Mouse (Mus musculus) lung, adult 18-20 months (tissue): ENCODE measurements at regions not wholly inside any gene's neighbourhood (a gene's known extent, or its start where the extent isn't known, plus 50 kb on each side); places are given as distances from the start of the nearest gene placed in this dataset.

ENCODE experiments used
- DNase-seq, 2 experiments: peaks; one replicate each; pipeline ENCODE4 v3.0.0; 2022; ENCODE audit warnings: mixed read lengths in 2 of 2

DNA sequence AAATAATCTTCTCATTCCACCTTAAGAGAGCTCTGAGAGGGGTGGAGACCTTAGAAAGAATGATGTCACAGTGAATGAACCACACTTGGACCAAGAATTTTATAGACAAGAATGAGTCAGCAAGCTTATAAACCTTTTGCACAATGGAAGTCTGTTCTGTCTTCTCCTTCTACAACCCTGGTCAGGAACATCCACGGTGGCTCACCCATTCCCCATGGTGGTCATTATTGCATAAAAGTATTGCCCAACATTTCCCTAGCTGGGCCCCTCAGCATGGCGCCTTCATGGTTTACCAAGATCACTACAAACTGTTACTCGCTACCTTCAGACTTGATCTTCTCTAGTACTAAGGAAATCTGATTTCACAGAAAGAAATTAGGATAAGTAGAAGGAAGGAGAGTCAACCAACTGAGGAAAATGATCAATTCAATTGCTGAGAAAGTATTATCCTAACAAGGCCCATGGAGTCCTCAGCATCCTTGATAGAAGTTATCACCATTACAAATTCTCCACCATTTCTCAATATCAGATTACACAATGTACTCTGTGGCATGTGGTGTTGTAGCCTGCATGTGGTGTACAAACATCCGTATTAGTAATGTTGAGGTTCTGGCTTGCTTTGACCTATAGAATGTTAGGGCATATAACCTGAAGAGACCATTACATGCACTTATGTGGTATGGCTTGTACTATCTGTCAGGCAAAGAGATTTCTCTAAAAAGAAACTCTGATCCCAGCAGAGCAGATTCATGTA is 165.1 kb upstream of the Serpine2 start:
- no peak for DNase-seq

DNA sequence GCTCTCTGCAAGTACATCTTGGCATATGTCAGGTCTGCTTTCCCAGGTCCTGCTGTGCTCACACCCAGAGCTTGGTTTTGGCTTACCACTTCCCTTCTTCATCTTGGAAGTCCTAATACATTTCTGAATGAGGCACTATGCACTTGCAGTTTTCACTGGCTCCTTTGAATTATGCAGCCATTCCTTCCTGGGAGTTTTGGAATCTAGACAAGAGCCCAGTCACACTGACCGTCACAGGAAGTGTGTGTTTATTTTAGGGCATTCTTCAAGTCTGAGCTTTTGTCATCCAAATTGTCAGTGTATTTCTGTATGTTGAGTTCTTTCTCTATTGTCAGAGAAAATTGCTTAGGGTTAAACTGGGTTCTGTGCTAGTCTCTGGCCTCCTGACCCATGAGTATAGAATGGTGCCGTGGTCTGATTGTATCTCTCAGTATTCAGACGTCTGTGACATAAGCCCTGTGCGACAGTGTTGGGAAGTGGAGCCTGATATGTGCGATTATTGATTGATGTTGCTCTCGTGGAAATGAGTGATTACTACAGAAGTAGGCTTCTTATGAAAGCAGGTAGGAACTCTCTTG is 162.6 kb upstream of the Serpine2 start:
- no peak for DNase-seq

- DNase-seq = no peak
These were observed 160.9 kb upstream of the Serpine2 start for GRCm38 (mm10) chr1:80021866-80022265.

- peak; percentile 10 for DNase-seq
These were observed 157.5 kb upstream of the Serpine2 start for GRCm38 (mm10) chr1:80018391-80019065.

DNA sequence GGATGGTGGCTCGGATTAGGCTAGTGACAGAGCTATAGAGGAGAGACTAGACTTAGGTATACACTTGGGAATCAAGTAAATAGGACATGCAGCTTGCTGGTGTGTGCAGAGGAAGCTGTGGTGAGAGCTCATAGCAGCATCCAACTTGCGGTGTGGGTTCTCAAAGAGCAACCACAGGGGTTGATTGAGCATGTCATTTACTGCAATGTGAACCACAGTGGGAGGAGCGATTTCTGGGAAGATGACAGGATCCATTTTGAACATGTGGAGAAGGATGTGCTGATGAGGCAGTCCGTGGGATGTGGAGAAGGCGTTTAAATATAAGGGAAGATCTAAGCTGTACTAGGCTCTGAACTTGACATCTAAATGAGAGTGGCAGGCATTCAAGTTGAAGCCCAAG is 154.5 kb upstream of the Serpine2 start:
- DNase-seq = no peak

DNA sequence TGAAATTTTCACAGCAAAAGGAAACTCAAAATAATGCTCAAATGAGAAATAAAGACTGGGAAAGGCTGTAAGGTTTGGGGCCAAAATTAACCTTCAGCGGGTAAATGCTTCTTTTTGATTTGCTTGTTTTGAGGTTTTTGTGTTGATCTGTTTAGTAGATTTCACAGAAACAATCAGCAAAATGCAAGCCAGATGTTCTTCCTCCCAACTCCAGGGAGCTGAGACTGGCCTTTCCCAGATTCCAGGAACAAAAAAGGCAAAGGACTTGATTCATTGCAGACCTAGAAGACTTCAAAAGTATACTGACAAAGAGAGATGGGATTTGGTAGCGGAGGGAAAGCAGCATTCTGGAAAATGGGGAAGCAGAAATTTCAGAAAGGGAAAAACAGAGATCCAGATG is 153.6 kb upstream of the Serpine2 start:
- no peak for DNase-seq

- no peak for DNase-seq
These were observed 149.7 kb upstream of the Serpine2 start for GRCm38 (mm10) chr1:80010724-80011123.

DNA sequence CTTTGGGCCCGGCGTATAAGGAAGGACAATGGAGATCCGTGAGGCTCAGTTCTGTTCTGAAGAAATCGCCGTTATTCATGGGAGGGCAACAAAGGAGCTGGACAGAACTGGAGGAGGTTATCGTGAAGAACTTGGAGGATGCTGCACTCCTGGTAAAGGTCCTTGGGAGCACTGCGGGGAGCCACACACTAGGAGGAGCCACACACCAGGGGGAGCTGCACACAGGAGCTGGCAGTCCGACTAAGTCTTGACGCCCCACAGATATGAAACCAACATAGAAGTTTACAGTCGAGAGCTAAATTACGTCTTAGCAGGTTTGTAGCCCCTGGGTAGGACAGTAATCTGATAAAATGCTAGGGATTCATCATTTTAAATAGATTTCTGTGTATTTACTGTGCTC is 138.1 kb upstream of the Serpine2 start:
- peak; percentile 8 to 21 for DNase-seq

DNA sequence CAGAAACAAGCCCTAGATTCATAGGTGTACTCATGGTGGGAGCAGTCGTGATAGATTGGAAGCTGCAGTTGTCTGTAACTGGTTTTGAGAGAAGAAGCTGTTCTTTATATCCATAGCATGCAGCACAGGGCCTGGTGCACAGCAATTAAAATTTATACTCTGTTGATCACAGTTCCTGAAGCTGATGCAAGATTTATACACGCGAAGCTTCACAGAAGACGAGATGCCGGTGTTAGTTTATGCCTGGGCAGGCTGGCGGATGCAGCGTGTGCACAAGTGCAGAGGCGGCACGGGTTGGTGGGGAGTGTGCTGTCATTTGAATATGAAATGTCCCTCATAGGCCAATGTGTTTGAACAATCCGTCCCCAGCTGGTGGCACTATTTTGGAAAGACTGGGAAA is 136.9 kb upstream of the Serpine2 start:
- DNase-seq = no peak

DNA sequence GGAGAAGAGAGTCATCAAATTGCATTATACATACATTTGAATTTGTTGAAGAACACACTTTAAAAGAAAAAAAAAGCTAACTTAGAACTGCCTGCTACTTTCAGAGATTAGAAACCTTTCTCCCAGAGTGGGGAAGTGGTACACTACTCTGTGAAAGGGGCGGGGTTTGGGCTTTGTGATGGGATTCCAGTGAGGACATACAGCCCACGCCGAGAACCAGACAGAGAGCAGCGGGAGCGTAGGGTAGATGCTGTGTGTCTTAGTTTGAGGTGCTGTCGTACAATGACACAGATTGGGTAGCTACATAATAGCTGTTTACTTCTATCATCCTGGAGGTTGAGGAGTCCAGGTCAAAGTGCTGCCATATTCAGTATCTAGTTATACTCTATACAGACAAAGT is 136.5 kb upstream of the Serpine2 start:
- DNase-seq = no peak

DNA sequence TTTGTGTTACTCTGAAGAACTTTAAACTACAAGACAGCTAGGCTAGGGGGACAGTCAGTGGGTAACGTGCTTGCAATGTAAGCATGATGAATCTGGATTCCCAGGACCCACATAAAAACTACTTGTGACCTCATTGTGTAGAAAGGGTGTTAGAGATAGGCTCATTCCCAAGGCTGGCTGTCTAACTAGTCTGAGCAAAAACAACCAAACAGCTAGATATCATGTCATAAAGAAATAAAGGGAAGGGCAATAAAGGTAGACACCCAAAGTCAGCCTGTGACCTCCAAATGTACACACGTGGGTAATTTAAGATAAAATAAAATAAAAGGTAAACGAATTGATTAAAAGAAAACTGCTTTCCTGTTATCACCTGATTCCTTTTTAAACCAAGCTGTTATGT is 123.7 kb upstream of the Serpine2 start:
- DNase-seq = no peak

- DNase-seq = no peak
These were observed 121.8 kb upstream of the Serpine2 start for GRCm38 (mm10) chr1:79982678-79983280.

DNA sequence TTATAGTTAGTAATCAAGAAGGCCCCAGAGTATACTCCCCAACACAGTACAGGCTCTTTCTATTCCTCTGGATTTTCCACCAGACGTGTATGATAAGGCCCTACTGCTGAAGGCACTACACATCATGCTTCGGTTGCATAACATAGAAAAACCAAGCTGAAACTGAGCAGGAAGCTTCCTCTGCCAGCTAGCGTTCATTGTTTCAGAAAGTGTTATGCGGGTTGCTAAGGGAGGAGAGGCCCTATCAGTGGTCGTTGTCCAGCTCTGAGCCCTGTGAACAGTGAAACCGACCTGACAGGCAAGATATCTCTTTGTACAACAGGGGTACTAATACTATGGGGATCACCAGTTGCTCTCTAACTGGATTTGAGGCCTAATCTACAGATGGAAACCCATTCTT is 118.9 kb upstream of the Serpine2 start:
- DNase-seq = no peak

DNA sequence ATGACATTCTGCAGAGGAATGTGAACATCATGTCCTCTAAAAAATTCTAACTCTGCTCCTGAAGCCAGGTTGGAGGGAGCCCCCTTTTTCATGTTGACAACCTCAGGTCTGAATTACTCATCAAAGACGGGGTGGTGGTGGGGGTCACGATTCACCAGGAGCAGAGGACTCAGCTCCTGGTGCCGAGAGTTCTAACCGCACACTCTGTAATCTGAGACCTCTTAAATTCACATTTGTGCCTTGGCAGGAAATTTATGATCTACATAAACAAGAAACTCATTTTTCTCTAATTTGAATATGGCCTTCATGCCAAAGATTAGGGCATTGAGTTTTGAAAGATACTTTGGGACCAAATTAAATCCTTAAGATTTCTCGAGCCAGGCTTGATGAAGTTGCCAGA is 117.2 kb upstream of the Serpine2 start:
- no peak for DNase-seq

- DNase-seq = peak in 1 of 2 experiments; percentile 26
These were observed 95.1 kb upstream of the Serpine2 start for GRCm38 (mm10) chr1:79956121-79956520.

GRCm38 (mm10) chr1:79944231-79944630 is 83.3 kb upstream of the Serpine2 start:
- DNase-seq = no peak

DNA sequence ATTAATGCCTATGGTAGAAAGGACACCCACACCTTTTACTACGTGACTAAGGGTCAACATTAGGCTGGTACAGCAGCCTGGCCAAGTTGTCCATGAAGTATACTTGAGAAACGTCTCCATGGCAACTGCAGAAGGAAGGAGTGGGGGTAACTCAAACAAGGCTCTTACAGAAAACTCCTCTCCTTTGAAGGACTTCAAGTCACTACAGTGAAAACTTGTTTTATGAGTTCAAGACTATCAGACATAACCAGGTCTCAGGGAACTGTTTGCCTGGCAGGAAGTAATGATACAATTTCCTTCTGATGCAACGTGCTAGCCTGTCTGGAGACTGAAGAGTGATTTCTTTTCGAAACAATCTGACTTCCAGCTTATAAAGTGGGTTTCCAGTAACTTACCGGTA is 71.5 kb upstream of the Serpine2 start:
- peak; percentile 68 to 81 for DNase-seq

DNA sequence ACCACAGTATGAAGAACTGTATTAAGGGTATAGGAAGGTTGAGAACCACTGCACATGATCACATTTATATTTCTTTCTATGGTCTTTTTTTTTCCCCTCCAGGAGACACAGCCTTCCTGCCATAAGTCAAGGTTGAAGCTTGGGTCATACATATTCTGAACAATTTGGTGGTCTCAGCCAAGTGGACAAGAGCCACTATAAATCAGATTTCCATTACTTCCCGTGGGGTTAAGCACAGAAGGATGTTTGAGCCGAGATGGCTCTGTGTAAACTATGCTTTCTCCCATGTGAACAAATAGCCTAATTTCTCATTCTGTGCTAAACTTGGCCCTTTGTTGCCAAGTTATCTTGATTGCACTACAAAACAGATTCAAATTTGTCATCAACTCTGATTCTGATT is 66.8 kb upstream of the Serpine2 start:
- DNase-seq = no peak

DNA sequence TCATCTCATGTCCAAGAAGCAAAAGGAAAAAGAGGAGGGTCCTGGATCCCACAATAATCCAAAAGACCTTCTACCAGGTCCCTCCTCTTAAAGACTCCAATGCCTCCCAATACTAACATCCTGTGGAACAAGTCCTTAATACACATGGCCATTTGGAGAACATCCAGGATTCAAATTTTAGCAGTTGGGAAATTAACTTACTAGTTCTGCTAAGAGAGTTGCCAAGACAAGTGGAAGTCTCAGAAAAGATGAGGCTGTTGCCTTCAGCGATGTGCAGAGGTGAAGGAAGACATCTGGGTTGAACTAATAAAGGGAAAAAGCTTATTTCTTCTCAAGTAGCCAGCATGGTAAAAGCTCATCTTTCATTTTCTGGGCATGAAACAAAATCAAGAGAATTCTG is 64.8 kb upstream of the Serpine2 start:
- peak in 1 of 2 experiments; percentile 10 for DNase-seq

DNA sequence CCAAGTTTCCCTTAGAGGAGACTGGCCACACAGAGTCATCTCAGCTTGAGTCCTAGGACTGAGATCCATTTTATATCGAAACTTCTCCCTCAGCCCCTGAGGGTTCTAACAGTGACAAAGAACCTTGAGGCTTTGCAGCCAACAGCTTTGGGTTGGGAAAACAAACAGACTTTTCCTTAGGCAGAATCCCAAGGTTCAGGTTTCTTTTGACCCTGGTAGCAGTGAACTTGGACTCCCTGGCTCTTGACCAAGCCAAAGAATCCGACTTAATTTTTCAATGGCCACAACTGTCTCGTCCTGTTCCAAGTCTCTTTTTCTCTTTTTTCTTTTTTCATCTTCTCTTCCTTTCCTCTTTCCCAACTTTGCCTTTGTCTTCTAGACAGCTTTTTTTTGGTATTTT is 60.9 kb upstream of the Serpine2 start:
- peak in 1 of 2 experiments; percentile 3 for DNase-seq

GRCm38 (mm10) chr1:79921333-79921732 is 60.4 kb upstream of the Serpine2 start:
- DNase-seq = no peak

DNA sequence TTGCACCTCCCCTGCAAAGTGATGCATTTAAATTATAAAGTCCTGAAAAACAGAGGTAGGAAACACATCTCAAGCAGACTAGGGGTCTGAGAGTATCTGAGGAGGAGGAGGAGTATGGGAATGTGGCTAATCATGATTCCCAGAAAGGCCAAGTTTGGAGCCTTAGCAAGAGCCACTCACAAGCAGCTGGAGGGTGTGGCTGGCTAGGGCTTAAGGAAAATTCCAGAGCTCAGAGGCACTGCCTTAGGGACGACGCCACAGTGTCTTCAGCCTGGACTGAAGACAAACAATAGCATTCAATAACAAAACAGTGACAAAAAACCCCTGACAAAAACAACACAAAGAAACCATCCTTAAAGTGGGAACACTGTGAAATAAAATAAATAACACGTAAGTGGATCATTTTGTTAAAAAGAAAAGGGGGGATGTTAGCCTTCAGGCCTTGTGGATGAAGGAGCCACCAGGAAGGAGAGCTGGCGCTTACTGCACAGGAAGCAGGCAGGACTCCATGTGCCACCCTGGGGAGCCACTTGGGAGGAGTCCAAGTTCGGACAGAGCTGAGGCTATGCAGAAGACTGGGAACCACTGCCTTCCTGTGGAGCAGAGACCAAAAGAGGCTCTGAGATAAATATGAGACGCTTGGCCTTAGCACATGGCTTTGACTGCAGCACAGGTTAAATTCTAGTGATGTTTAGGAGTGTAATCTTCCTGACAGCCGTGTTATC is 56.6 kb upstream of the Serpine2 start:
- peak; percentile 52 to 66 for DNase-seq
